Mouse (Mus musculus) myocyte (in vitro differentiated cells): ENCODE data around the gene Nfic. TPM values are rescaled to one million over a fixed set of nuclear protein-coding genes. Genes with fewer than 3 reads are reported as not detected.

Experiments
- H3K27me3 ChIP-seq: one replicate; pipeline ENCODE4 v1.6.1; 2011; ENCODE audit not compliant: control insufficient read depth, insufficient read depth, insufficient read length
- H3K36me3 ChIP-seq: one replicate; pipeline ENCODE4 v1.6.1; 2011; ENCODE audit not compliant: control insufficient read depth, insufficient read depth
- H3K4me2 ChIP-seq: one replicate; pipeline ENCODE4 v1.6.1; 2011; ENCODE audit warnings: low read depth, control low read depth
- H3K4me3 ChIP-seq: one replicate; pipeline ENCODE4 v1.5.1; 2011; ENCODE audit warnings: mild to moderate bottlenecking, control low read depth, moderate library complexity
- H3K79me2 ChIP-seq: one replicate; pipeline ENCODE4 v1.6.1; 2011; ENCODE audit not compliant: control insufficient read depth, insufficient read depth
- H3ac ChIP-seq: one replicate; pipeline ENCODE4 v1.6.1; 2011; ENCODE audit not compliant: control insufficient read depth, insufficient read length
- CEBPB ChIP-seq: IDR thresholded peaks from 2 replicates; pipeline ENCODE4 v1.6.1; 2011; ENCODE audit warnings: mild to moderate bottlenecking, moderate library complexity; ENCODE audit not compliant: poor library complexity, insufficient read depth, severe bottlenecking
- E2F4 ChIP-seq: IDR thresholded peaks from one replicate; pipeline ENCODE4 v1.6.1; 2011; ENCODE audit warnings: mild to moderate bottlenecking, control low read depth, moderate library complexity; ENCODE audit not compliant: insufficient read depth
- MAX ChIP-seq: IDR thresholded peaks from one replicate; pipeline ENCODE4 v1.6.1; 2011; ENCODE audit warnings: low read depth, mild to moderate bottlenecking, control low read depth
- MYOD1 ChIP-seq, 3 experiments: IDR thresholded peaks; one replicate each; pipeline ENCODE4 v1.6.1; 2011; ENCODE audit warnings: control low read depth in 2 of 3, low read depth in 2 of 3, mild to moderate bottlenecking in 2 of 3, moderate library complexity in 1 of 3; ENCODE audit not compliant: insufficient read length in 2 of 3, control insufficient read depth in 1 of 3
- MYOG ChIP-seq, 3 experiments: IDR thresholded peaks; one replicate each; pipeline ENCODE4 v1.6.1; 2011; ENCODE audit warnings: control low read depth in 2 of 3, low read depth in 2 of 3, mild to moderate bottlenecking in 2 of 3; ENCODE audit not compliant: insufficient read length in 2 of 3, control insufficient read depth in 1 of 3, insufficient read depth in 1 of 3
- POLR2A ChIP-seq: IDR thresholded peaks from one replicate; pipeline ENCODE4 v1.6.1; 2011; ENCODE audit warnings: low read depth, mild to moderate bottlenecking, control low read depth, moderate library complexity; ENCODE audit not compliant: insufficient read length
- POLR2AphosphoS2 ChIP-seq: IDR thresholded peaks from one replicate; pipeline ENCODE4 v1.6.1; 2011; ENCODE audit warnings: low read depth, control low read depth; ENCODE audit not compliant: insufficient read length
- REST ChIP-seq: IDR thresholded peaks from one replicate; pipeline ENCODE4 v1.6.1; 2011; ENCODE audit warnings: mild to moderate bottlenecking, control low read depth, moderate library complexity; ENCODE audit not compliant: insufficient read depth, insufficient read length
- SRF ChIP-seq: IDR thresholded peaks from one replicate; pipeline ENCODE4 v1.6.1; 2011; ENCODE audit warnings: low read depth; ENCODE audit not compliant: control insufficient read depth, insufficient read length
- TCF12 ChIP-seq: IDR thresholded peaks from one replicate; pipeline ENCODE4 v1.6.1; 2011; ENCODE audit warnings: mild to moderate bottlenecking, control low read depth; ENCODE audit not compliant: poor library complexity, insufficient read depth, severe bottlenecking
- TCF3 ChIP-seq: IDR thresholded peaks from one replicate; pipeline ENCODE4 v1.6.1; 2011; ENCODE audit warnings: low read depth, control low read depth; ENCODE audit not compliant: insufficient read length
- USF1 ChIP-seq: IDR thresholded peaks from one replicate; pipeline ENCODE4 v1.6.1; 2011; ENCODE audit warnings: low read depth, mild to moderate bottlenecking, control low read depth, moderate library complexity
- polyA plus RNA-seq: library from polyadenylated mRNA; unstranded; fragments of >200 nt; fragmentation: generic; extraction: Trizol; gene quantifications from one replicate; pipeline ENCODE4 v1.2.1, GENCODE M21; 2012; ENCODE audit warnings: missing spikeins

The Nfic gene
- polyA plus RNA-seq, 1 experiment, result 115 TPM

DNA sequence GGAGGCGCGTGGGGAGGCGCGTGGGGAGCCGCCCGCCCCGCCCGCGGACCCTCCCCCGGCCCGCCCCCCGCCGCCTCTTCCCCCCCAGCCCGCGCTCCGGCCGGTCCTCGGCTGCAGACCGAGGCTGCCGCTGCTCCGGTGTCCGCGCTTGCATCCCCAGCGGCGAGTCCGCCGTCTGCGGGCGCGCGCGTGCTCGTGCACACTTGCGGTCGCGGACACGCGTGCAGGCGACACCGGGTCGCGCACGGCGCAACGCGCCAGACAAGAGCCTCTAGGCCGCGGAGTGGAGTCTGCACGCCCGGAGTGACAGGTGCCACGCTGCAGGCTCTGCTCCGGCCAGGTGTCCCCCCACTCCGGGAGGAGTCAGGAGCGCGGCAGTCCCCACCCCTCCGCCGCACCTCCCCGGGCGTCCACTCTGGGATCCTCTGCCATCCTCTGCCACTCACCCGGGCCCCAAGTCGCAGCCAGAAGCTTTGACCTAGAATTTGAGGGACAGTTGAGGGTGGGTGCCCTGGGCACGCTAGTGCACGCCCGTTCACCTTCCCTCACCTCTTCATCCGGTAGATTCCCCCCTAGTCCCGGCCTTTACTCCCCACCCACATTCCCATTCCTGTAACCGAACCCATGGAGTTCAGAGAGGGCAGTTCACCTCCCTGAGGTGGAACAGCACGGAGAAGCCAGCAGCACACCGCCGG lies 24.5 kb downstream of the Nfic start:
- TF ChIP-seq TCF12 (no peak), POLR2AphosphoS2 (peak; percentile 69), POLR2A (peak; percentile 61), SRF (no peak), TCF3 (peak; percentile 22), MYOG (IDR thresholded peaks at IDR 0.05; ENCODE audit: control insufficient read depth in 1 of 3, insufficient read depth in 1 of 3, insufficient read length in 2 of 3, low read depth in 2 of 3) (peak in 2 of 3 experiments; percentile 26 to 71), MYOD1 (IDR thresholded peaks at IDR 0.05; ENCODE audit: control insufficient read depth in 1 of 3, insufficient read length in 2 of 3, low read depth in 2 of 3) (peak in 2 of 3 experiments; percentile 62 to 67), E2F4 (no peak)
- H3K4me2 ChIP-seq, result peak overlapping the region; percentile 62
- H3K27me3 ChIP-seq, result no peaks in the 10 kb centered on the region
- H3K79me2 ChIP-seq, result peaks cover 29% of the 10 kb centered on the region
- peak overlapping the region; percentile 28 for H3K4me3 ChIP-seq
- H3ac ChIP-seq, result peak overlapping the region; percentile 51
- H3K36me3 ChIP-seq, result no peaks in the 10 kb centered on the region

DNA sequence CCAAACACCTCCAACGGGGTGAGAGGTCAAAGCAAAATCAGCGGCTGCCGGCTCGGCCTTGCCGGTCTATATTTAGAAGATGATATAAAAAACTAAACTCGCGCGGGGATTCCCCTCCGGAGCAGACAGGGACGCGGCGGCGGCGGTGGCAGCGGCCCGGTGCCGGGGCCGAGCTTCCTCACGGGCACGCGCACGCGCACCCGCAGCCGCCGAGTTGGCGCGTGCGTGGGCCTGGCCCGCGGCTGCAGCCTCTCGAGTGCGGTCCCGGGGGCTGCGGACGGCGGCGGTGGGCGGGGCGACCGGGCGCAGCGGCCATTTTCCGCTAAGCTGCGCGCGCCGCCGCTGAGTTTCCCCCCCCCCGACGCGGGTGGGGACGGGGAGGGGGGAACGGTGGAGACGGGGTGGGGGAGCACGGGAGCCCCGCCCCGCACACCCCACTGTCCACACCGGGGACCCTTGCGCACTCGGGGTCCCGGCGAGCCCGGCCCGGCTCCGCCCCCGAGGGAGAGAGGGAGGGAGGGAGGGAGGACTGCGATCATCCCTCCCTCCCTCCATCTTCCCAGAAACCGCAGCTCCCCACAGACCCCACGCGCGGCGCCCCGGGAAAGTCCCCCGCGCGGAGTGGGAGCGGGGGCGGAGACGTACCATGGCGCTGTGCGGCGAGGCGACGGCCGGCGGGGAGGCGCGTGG lies 25.1 kb downstream of the Nfic start:
- Histone ChIP-seq H3K4me2 (peak overlapping the region; percentile 81), H3K27me3 (no peaks in the 10 kb centered on the region), H3K79me2 (peaks cover 36% of the 10 kb centered on the region), H3K4me3 (peak overlapping the region; percentile 28), H3ac (peak overlapping the region; percentile 51), H3K36me3 (no peaks in the 10 kb centered on the region)
- no peak for TF ChIP-seq REST
- no peak for TF ChIP-seq CEBPB
- no peak for TF ChIP-seq SRF
- TF ChIP-seq MYOG (IDR thresholded peaks at IDR 0.05; ENCODE audit: control insufficient read depth in 1 of 3, insufficient read depth in 1 of 3, insufficient read length in 2 of 3, low read depth in 2 of 3), result peak in 1 of 3 experiments; percentile 3
- TF ChIP-seq USF1, result no peak
- peak in 1 of 3 experiments; percentile 40 for TF ChIP-seq MYOD1 (IDR thresholded peaks at IDR 0.05; ENCODE audit: control insufficient read depth in 1 of 3, insufficient read length in 2 of 3, low read depth in 2 of 3)
- no peak for TF ChIP-seq TCF3
- TF ChIP-seq MAX, result no peak

DNA sequence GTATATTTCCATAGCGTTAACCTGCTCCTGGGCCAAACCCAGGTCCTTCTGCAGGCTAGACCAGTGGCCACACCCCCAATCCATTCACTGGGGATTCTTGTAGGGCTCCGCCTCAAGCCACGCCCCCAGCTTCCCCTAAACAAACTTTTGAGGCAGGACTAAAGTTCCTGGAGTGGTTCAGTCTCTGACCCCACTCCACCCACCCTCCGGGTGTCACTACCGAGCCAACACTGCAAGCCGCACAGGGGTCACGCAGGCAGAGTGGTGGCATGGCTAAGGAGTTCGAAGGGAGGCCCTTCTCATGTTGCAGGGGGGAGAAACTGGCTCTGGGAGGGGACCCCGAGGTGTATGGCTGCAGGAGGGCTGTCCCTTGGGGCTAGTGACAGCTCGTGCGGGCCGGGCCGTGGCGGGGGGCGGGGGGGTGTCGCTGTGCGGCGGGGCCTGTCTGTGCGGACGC lies 25.8 kb downstream of the Nfic start:
- Histone ChIP-seq H3ac (peak overlapping the region; percentile 51), H3K4me3 (peak overlapping the region; percentile 28), H3K27me3 (no peaks in the 10 kb centered on the region), H3K36me3 (no peaks in the 10 kb centered on the region), H3K4me2 (peak overlapping the region; percentile 81), H3K79me2 (peaks cover 42% of the 10 kb centered on the region)
- peak in 1 of 3 experiments; percentile 8 for TF ChIP-seq MYOG (IDR thresholded peaks at IDR 0.05; ENCODE audit: control insufficient read depth in 1 of 3, insufficient read depth in 1 of 3, insufficient read length in 2 of 3, low read depth in 2 of 3)
- TF ChIP-seq CEBPB, result no peak
- TF ChIP-seq POLR2A, result peak; percentile 70
- TF ChIP-seq MYOD1 (IDR thresholded peaks at IDR 0.05; ENCODE audit: control insufficient read depth in 1 of 3, insufficient read length in 2 of 3, low read depth in 2 of 3), result peak in 1 of 3 experiments; percentile 13
- TF ChIP-seq USF1, result no peak
- TF ChIP-seq REST, result no peak
- TF ChIP-seq POLR2AphosphoS2, result peak; percentile 53

- Histone ChIP-seq H3ac (no peak overlapping the region), H3K79me2 (peaks cover 48% of the 10 kb centered on the region), H3K4me2 (peak overlapping the region; percentile 32), H3K4me3 (peak overlapping the region; percentile 28), H3K36me3 (no peaks in the 10 kb centered on the region), H3K27me3 (no peaks in the 10 kb centered on the region)
- TF ChIP-seq TCF12, result no peak
- TF ChIP-seq TCF3, result no peak
- TF ChIP-seq USF1, result no peak
- no peak for TF ChIP-seq MAX
- no peak for TF ChIP-seq E2F4
- TF ChIP-seq SRF, result no peak
- TF ChIP-seq MYOD1 (IDR thresholded peaks at IDR 0.05; ENCODE audit: control insufficient read depth in 1 of 3, insufficient read length in 2 of 3, low read depth in 2 of 3), result no peak
- no peak for TF ChIP-seq CEBPB
- TF ChIP-seq POLR2A, result no peak
- TF ChIP-seq REST, result no peak
- TF ChIP-seq MYOG (IDR thresholded peaks at IDR 0.05; ENCODE audit: control insufficient read depth in 1 of 3, insufficient read depth in 1 of 3, insufficient read length in 2 of 3, low read depth in 2 of 3), result no peak
- TF ChIP-seq POLR2AphosphoS2, result no peak
Observed at GRCm38 (mm10) chr10:81429092-81429491, 26.3 kb downstream of the Nfic start.
